Mouse (Mus musculus) thymus, adult 18-20 months (tissue): Measurements from ENCODE around the gene Ankrd60.

Experiments
- DNase-seq, 2 experiments: peaks; one replicate each; pipeline ENCODE4 v3.0.0; 2022; ENCODE audit warnings: mixed read lengths in 2 of 2

The Ankrd60 gene

DNA sequence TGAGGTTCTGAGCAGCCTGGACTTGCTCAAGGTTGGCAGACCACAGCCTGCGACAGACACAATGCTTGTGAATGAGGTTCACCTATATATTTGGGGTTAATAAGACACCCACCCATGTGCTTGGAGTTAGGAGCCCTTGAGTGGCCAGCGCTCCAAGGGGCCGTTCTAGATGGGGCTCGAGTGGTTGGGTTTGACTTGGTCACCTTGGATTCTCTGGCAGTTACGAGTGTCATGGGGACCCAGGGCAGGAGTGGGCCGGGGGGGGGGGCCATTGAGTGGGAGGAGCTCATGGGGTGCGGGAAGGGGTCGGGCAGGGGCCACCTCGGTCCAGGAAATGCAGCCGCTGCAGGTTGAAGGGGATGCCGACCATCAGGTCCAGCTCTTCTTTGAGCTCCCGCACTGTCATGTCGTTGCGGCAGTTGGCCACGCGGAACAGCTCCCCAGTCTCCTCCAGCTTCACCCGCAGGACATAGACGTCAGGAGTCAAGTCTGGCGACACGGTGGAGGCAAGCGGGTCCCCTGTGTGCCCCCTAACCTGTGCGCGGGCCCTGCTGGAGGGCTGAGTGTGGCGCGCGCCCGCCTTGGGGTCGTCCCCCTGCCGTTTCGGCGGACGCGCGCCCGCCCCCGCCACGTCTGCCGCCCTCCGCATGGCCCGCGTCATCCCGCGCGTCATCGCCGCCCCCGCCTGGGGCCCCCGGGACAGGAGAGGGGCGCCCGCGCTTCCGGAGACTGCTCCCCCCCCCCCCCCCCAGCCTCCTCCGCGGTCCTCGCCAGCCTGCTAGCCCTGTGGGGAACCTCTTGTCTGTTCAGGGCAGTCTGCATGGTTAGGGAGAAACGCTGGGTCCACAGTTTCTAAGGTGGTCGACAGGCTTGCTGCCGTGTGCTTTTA, at the start of gene Ankrd60:
Ankrd60 (minus strand) TSS at position 697 of the 889 bp plus-strand sequence.
- peak; percentile 68 to 75 for DNase-seq

DNA sequence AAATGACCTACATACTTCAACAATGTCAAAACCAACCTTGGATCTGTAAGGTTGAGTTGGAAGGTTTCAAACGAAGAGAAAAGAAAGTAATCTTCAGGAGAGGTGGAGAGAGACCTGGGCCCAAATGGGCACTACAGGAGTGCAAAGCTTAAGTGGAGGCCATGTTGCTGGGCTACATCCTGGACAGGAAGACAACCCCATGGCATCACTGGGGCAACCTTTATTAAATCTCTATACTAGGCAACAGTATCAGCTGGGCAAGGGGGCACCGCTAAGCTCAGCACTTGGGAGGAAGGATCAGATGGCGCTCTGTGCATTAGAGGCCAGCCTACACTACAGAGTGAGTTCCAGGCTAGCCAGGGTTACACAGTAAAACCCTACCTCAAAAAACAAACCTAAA, 47.6 kb upstream of the Ankrd60 start:
- DNase-seq, result no peak

DNA sequence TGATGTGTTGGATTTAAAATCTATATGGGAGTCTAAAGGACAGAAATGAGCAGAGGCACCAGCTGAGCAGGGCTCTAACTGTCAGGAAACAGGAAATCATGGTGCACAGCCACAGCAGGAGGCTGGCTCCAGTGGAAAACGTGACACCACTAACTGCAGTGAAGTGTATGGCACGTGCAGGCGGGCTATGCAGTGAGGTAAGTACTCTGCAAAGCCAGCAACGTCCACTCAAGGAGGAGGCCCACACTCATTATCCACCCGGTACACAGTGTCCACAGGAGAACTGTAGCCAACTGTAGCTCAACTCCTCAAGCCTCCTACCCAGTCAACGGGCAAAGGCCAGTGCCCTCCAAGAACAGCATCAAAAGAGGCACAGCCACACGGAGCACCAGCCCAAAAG, 46.5 kb upstream of the Ankrd60 start:
- peak; percentile 10 to 20 for DNase-seq

DNA sequence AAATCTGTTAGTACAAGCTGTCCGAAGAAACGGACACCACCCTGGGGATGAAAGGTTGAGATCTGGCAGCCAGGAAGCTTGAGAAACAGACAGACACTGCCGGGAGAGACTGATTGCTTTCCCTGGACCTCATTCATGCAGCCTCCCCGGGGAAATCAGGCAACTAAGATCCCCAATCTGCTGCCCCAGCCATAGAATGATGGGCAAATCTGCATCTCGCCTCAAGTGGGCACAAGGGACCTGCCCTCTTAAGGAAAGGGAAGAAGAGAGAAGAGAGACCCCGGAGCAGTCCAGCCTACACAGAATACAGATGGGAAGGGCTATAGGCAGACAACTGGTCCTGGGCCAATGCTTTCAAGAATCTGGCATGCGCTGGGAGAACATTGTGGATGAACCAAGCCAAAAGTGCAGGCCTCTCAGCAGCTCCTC, 44.0 kb upstream of the Ankrd60 start:
- no peak for DNase-seq

DNA sequence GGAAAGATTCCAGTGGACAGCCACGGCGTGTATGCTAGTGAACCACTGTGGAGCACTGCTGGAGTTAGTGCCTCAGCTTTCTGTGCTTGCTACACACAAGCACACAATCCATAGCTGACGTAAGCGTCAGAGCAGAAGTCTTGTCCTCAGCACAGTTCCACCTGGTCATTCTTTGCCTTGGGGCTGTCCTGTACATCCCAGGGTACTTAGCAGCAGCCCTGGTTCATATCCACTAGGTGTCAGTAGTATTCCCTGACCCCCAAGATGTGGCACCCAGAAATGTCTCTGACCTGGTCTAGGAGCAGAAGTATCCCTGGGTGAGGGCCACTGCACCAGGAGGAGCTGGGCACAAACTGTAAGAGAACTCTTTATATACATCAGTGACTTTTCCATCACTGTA, 42.5 kb upstream of the Ankrd60 start:
- DNase-seq, result no peak

DNA sequence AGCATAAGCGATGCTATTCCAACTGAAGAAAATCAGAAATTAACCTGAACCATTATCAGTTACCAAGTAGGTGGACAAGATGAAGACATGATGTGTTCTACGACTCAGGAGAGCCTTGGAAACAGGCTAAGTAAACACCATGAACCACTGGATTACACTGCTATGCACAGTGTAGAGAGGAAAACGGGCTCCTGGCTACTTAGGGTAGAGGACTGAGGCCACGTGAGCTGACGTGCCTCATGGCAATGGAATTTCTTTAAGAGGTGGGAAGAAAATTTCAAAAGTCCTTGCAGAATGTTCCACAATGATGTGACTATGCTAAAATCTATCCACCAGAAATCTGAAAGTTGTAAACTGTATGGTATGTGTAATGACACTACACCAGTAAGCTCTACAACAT, 41.0 kb upstream of the Ankrd60 start:
- no peak for DNase-seq

DNA sequence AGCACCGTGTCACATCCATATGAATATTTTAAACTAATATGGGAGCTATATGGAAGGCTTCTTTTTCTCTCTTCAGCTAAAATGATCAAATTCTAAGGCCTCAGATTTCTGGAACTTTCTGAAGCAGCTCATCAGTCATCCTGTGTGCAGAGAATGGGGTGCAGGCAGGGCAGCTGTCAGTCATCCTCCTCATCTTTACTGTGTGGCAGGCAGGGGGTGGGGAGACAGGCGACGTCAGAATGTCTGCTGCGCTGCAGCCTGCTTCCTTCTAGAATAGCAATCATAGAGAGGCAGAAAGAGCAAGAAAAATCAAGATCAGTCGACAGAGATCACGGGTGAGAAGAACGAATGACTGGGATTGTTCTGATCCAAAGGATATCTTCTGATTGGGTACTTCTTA, 38.0 kb upstream of the Ankrd60 start:
- DNase-seq, result no peak

DNA sequence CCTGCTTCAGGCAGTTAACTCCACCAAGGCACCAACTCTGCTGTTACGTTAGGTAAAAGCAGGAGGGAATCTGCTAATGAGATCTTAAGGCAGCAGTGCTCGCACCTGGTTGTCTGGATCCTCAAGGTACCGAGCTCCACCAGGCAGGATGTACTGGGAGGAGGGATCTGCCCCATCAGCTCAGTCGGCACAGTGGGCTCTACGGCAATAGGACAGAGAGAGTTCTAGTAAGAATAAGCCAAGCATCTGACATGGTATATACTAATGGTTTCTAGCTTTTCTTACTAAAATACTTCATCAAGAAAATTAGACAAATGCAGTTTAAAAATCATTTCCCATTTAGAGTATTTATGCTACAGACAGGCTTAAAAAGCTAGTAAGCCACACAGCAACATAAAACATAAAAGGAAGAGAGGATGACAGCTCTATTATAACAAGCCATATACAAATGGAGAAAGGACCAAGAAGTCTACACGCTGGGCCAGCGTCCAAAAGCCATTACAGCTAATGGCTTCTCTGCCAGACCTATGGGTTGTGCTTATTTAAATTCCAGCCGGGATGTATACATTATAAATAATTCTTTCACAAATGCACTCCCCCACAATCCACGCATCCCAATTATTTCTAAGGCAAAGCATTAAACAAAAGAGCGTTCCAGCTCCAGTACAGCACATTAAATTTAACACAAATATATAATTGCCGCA, 37.4 kb upstream of the Ankrd60 start:
- DNase-seq, result no peak

DNA sequence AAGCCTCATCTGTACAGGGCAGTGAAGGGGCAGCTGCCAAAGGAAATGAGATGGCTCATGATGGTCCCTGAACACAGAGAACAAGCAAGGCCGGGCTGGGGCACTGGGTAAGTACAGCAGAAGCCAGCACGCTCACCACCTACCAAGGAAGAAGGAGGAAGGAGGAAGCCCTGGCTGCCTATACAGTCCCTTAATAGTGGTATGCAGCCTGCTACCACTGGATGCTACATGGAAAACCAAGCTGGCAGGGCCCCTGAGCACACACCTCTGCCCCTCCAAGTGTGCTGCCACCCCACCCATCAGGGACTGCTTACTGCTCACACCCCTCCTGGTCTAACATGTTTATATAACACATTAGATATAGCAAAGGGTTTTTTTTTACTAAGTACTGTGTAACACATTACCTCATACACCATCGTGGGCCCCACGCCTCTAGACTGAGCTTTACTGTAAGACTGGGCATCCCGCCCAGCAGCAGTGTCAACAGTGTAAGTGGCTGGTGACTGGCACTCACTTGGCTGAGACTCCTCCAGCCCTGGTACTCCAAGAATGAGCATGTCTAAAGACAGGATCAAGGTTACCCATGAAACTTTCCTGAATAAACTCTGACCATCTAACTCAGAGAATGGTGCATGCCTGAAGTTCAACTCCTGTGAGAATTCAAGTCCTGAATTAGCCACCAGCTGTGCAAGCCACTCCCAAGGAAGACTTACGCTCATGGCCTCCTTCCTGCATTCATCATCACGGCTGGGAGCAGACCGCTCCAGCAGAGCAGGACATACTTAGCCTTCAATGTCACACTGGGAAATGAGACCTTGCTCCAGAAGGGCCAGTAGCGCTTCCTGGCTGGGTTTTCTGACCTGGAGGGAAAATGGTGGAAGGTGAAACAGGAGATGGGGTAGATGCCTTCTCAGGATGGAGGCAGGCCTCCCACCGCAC, 30.1 kb upstream of the Ankrd60 start:
- DNase-seq, result no peak

DNA sequence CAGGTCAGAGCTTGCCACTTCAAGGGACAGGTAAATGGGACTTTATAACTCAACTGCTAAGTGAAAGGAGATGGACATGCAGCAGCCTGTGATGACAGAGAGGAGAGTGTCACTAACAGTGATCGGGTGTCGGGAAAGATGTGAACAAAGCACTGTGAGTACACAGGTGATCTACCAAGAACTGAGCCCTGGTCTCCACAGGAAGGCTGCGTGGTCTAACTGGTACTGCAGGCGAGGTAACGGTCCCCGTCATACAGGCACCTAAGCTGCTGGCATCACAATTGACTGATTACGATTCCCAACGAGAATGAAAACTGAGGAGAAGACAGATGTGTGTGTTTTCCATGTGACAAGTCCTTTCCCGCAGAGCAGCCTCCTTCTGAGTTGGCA, 28.2 kb upstream of the Ankrd60 start:
- no peak for DNase-seq

DNA sequence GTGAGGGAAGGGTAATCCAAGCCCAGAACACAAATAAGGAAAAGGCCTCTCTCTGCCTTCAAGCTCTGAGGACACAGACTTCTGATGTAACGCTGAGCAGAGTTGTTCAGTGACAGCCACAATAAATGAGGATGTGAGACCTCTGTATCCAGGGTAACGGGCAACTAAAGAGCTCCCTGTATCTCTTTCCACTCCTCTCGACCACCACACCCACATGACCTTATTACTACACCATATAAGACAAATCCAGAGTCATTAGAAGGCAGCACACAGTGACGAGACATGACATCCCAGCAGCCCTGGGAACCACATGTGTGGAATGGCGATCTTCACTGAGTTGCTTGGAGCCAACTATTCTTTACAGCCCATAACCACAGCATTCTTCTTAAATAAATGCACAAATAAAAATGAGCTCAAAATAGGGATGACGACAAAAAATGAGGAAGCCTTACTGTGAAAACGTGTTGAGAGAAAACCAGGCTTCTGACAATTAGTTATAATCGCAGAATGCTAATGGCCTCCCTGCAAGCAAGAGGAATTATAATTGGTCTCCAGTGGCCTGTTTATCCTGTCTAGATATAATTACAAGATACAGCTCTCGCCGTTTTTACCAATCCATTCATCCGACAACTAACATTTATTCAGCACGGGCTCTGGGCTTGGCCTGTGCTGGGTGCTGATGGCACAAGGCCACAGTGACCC, 27.7 kb upstream of the Ankrd60 start:
- no peak for DNase-seq

DNA sequence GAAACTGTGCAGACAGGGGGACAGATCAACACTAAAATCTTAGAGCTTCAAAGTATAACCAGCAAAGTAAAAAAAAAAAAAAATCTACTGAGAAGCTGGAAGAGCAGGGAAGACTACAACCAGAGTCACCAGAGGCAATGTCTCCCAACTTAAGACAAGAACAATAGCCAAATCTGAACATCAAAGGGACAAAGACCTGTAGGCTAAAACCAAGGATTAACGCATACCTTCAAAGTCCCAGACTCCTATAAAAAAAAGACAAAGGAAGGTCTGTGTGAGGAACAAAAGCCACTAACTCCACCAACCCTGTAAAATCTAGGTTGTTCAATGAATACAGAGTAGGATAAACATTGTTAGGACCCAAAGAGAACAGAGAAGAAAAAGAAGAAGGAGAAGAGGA, 23.7 kb upstream of the Ankrd60 start:
- no peak for DNase-seq

DNA sequence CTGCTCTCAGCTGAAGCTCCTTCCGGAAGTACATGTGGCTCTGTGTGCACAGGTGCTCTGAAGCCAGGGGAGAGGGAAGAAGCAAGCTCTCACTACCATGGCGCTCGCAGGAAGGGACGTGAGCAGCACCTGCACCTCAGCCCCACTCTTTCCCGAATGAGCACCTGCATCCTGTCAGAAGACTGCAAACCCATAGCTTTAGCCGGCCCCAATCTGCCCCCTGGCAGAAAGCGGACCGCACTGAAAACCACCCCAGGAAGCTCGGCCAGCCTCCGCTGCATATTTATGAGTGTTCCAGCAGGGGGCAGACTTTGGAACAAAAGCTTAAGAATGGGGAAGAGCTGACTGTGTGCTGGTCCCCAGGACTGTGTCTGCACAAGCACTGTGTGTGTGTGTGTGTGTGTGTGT, 17.2 kb upstream of the Ankrd60 start:
- DNase-seq, result peak; percentile 75 to 88

DNA sequence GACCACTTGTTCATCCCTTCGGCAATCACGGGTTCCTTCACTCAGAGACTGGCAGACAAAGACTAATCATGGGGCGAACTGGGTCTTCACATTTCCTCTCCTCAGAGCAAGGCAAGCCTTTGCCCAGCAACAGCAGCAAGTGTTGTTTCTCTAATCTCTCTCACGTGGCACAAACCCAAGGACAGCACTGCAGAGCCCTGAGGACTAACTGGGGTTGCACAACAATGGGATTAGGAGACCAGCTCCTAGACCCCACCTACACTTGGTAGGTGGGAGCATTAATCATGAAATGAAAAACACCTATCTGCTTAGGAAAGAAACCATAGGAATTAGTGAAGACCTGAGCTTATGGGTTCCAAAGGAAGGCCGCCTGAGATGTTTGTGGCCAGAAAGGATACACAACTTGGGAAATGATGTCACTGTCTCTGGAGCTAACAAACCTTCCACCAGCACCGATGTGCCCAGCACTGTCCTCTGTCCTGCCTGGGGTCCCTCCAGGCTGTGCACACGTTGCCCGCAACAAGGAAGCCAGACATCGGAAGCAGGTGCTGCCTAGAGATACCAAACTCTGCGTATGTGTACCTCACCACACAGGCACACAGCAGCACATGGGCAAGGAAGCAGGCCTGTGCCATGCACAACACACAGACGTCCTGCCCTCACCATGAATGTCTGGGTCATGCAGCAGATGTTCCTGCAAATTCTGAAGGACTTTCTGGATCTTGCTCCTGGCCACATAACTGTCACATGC, 16.3 kb upstream of the Ankrd60 start:
- DNase-seq, result peak in 1 of 2 experiments; percentile 30

DNA sequence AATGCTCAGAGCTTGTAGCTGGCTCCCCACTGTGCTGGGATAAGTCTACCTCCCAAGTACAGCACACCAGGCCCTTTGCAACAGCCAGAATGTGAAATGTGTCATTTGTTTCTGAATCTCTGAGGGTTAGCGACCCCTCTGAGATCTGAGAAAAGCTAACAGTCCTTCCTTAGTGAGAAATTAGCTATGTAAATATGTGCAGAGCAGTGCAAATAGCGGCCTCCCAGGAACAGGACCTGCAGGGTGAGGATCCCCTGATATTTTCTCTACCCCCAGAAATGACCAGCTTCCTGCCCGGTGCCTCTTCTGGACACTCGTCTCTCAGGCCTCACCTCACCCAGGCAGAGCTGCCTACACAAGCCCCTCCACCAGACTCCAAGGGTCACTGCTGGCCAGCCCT, 15.7 kb upstream of the Ankrd60 start:
- DNase-seq, result no peak

DNA sequence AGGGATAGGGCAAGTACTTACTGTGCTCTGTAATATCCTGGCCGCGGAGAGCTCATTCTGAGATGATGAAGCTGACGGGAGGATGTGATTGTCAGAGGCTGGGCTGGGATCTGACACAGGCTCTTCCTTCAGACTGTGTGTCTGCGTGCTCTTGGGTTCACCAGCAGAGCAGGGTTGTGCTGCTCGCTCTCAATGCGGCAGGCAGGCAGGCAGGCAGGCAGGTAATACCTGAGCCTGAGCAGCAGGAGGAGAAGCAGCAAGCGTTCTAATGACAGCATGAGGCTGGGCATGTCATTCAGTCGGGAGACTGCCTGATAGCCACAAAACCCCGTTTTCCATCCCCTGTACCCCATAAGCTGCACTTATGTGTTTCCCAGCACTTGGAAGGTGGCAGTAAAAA, 14.6 kb upstream of the Ankrd60 start:
- DNase-seq, result no peak

DNA sequence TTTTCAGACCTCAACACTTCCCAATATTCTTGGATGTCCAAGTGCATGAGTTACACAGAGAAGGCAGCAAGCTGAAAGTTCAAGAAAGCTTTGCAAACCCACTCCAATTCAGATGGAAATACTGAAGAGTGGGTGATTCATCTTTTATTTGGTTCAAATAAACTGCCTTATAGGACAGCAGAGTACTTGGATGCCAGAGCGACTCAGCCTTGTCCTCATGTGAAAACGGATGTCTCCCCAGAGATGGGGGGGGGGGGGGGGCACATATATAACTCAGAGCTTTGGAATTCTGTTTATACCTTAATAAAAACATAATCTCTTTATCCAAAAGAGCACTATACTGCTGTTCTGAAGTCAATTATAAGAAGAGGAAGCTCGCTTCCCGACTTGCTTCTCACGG, 9.2 kb upstream of the Ankrd60 start:
- no peak for DNase-seq

DNA sequence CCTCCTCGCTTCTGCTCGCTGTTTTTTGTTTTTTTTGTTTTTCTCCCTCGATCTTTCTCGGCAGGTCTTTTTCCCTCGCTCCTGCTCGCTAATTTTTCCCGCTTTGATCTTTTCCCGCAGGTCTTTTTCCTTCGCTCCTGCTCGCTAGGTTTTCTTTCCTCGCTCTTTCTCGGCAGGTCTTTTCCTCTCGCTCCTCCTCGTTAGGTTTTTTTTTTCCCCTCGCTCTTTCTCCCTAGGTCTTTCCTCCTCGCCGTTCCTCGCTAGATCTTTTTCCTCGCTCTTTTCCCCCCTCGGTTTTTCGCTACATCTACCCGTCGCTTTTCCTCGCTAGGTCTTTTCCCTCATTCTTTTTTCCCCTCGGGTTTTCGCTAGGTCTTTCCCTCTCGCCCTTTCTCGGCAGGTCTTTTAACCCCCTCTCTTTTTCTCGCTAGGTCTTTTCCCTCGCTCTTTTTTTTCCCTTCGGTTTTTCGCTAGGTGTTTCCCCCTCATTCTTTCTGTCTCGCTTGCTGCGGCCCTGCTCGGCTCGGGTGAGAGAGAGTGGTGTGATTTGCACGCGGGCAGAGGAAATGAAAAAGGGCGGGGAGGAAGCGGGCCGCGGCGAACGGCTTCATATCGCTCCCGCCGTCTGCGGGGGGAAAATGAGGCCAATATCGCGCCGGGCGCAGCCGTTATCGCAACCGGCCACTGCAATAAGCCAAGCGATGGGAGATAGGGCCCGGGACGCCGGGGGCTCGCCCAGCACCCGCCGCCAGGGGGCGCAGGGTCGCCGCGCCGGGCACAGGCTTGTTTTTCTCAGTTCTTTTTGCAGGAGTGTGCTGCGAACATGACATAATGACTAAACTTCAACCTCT, 8.2 kb upstream of the Ankrd60 start:
- DNase-seq, result peak; percentile 58 to 59

DNA sequence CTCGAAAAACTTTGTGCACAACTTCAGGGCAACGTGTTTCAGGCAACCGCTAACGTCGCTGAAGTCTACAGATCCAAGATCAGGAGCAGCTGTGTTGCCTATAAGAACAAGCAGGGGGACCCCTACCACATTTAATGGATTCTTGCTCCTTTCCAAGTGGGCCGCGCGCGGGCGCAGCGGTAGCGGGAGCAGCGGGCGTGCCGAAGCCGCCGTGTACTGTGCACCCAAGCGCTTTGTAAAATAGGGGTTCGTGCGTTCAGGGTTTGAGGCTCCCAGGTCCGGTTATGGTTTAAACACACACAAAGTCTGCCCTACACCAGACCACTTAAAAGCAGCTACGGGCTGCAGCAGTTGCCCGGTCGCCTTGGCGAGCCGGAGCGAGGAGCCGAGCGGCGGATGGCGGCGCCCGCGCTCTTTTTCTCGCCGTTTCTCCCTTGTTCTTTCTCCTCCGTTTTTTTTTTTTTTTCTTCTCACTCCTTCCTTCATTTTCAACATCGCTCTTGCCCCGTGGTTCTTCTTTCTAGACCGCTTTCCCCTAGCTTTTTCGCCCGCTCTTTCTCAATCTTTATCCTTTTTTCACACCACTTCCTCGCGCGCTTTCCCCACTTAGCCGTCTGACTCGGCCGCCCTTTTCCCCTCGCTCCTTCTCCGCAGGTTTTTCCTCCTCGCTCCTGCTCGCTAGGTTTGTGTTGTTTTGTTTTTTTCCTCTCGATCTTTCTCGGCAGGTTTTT, 7.4 kb upstream of the Ankrd60 start:
- no peak for DNase-seq

DNA sequence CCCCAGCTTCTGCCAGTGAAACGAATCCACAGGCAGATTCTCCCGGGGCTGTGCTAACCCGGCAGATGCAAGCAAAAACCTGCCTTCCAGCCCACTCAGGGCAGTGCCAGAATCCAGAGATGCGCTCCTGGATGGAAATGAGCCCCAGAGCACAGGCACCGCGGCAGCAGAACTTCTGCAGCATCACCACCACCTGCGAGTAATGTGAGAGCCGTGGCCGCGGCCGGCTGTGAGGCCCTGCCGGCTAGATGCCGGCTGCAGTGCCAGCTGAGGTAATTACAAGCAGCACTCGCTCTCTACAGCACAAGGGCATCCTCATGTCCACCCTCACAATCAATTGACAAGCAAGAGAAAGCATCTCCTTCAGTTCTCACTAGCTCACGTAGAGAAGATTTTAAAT, 6.2 kb upstream of the Ankrd60 start:
- no peak for DNase-seq
